Mouse (Mus musculus) embryonic facial prominence, embryonic 13.5 days (tissue): ENCODE measurements at regions not wholly inside any gene's neighbourhood (a gene's known extent, or its start where the extent isn't known, plus 50 kb on each side); places are given as distances from the start of the nearest gene placed in this dataset.

Source experiments
- ATAC-seq: fragments of 200-750 bp; cut with Nextera tagmentation; 2 replicates; pipeline ENCODE4 v1.8.0; 2017; ENCODE audit warnings: low read depth; ENCODE audit not compliant: insufficient number of reproducible peaks, insufficient read depth, low FRiP score, low TSS enrichment
- H3K27ac ChIP-seq: fragments of 300-500 bp; sonication (generic); 2 replicates; pipeline ENCODE4 v1.5.1; 2015; ENCODE audit warnings: moderate library complexity, mild to moderate bottlenecking, inconsistent platforms
- H3K27me3 ChIP-seq: fragments of 300-500 bp; sonication (generic); 2 replicates; pipeline ENCODE4 v1.6.1; 2015; ENCODE audit warnings: mild to moderate bottlenecking, inconsistent platforms
- H3K36me3 ChIP-seq: fragments of 300-500 bp; sonication (generic); 2 replicates; pipeline ENCODE4 v1.6.1; 2015; ENCODE audit warnings: mild to moderate bottlenecking, inconsistent platforms
- H3K4me1 ChIP-seq: fragments of 300-500 bp; sonication (generic); 2 replicates; pipeline ENCODE4 v1.6.1; 2015; ENCODE audit warnings: inconsistent platforms
- H3K4me2 ChIP-seq: fragments of 300-500 bp; sonication (generic); 2 replicates; pipeline ENCODE4 v1.6.1; 2015; ENCODE audit warnings: moderate library complexity, mild to moderate bottlenecking, inconsistent platforms
- H3K4me3 ChIP-seq: fragments of 300-500 bp; sonication (generic); 2 replicates; pipeline ENCODE4 v1.5.1; 2015; ENCODE audit warnings: mild to moderate bottlenecking, inconsistent platforms
- H3K9ac ChIP-seq: fragments of 300-500 bp; sonication (generic); 2 replicates; pipeline ENCODE4 v1.6.1; 2015; ENCODE audit warnings: mild to moderate bottlenecking, inconsistent platforms
- H3K9me3 ChIP-seq: fragments of 300-500 bp; sonication (generic); 2 replicates; pipeline ENCODE4 v1.6.1; 2016; ENCODE audit warnings: inconsistent platforms
- WGBS: fragments of 180-500 bp; shearing (Covaris S2); methylation state at CpG from one replicate; pipeline ENCODE4 v1.1.7; 2015; ENCODE audit warnings: mixed read lengths; 5-methylcytosine and 5-hydroxymethylcytosine counted together

DNA sequence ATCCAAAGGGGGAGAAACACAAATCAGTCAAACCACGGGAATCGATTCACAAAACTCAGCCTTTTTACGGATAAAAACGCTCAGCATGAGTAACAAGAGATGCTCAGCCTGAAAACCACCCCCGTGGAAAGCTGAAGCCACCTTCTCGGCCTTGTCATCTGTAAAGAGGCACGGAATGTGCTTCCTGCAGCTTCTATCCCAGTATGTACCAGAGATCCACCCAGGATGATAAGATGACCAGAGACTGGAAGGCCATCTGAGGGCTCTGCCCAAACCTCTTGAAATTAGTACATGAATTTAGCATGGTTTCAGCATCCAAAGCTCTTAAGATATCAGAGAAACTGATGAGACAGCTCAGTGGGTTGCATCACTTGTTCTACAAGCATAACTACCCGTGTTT is 149.0 kb upstream of the Mgmt start:
- Histone ChIP-seq H3K9ac (no peak overlapping the region), H3K4me1 (no peaks in the 10 kb centered on the region), H3K4me2 (no peak overlapping the region), H3K4me3 (no peak overlapping the region), H3K27ac (no peak overlapping the region), H3K27me3 (no peaks in the 10 kb centered on the region), H3K9me3 (no peaks in the 10 kb centered on the region), H3K36me3 (no peaks in the 10 kb centered on the region)
- WGBS = 77% methylated on average over 8 of the region's 8 CpGs
- ATAC-seq = no peak

DNA sequence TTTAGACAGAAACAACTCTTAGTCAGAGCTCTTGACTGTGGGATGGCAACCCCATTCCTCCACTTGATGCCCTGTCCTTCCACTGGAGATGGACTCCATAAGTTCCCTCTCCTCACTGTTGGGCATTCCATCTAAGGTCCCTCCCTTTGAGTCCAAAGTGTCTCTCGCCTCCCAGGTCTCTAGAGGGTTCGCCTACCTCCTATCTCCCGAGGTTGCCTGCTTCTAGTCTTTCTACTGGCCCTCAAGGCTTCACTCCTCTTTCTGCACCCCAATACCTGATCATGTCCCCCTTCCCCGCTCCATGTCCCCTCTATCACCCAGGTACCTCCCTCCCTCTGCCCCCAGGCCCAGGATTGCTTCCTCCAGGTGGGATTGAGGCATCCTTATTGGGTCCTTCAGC is 142.9 kb upstream of the Mgmt start:
- H3K36me3 ChIP-seq = no peaks in the 10 kb centered on the region
- no peak overlapping the region for H3K4me3 ChIP-seq
- peaks cover 11% of the 10 kb centered on the region for H3K4me1 ChIP-seq
- no peak for ATAC-seq
- no peaks in the 10 kb centered on the region for H3K9me3 ChIP-seq
- no peak overlapping the region for H3K4me2 ChIP-seq
- H3K9ac ChIP-seq = no peak overlapping the region
- 85% methylated on average over 4 of the region's 4 CpGs for WGBS
- H3K27me3 ChIP-seq = no peaks in the 10 kb centered on the region
- no peak overlapping the region for H3K27ac ChIP-seq

DNA sequence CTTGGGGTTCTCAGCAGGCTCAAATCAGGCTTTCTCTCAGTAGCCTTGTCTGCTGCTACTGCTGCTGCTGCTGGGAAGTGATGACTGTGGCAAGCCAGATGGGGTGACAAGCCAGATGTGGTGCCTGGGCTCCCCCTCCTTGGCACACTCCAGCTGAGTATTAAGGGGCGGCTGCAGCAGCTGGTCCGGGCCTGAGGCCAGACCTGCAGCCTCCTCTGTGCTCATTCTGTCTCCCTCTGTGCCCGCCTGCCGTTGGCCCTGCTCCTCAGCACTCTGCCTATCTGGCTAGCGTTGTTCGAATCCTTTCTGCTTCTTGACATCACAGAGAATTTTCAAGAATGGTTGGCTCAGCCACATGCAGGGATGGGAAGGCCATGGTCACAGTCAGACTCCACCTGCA is 139.6 kb upstream of the Mgmt start:
- Histone ChIP-seq H3K27me3 (no peaks in the 10 kb centered on the region), H3K9me3 (no peaks in the 10 kb centered on the region), H3K4me2 (no peak overlapping the region), H3K4me3 (no peak overlapping the region), H3K27ac (no peak overlapping the region), H3K9ac (no peak overlapping the region), H3K36me3 (no peaks in the 10 kb centered on the region), H3K4me1 (peaks cover 17% of the 10 kb centered on the region)
- no peak for ATAC-seq
- 63% methylated on average over 6 of the region's 6 CpGs for WGBS

DNA sequence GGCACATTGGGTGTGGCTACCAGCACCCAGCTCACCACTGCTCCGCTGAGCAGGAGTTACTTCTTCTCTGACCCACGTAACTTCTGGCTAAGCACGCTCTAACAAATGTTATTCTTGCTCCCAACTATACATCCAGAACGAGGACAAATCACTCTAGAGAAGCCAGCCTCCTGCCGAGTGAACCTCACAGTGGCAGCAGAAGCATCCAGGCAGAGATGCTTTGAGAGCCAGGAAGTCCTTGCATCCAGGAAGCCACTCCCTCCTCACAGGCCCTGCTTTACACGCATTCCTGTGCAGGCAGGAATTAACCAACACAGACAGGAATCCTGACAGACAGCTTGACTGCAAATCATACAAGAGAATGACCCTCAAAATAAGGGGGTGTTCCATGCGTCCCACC is 129.4 kb upstream of the Mgmt start:
- no peak for ATAC-seq
- H3K4me2 ChIP-seq = peak overlapping the region; percentile 16; the same call in 1 of the 2 replicates
- H3K4me1 ChIP-seq = peaks cover 21% of the 10 kb centered on the region
- 39% methylated on average over 7 of the region's 7 CpGs for WGBS
- no peak overlapping the region for H3K4me3 ChIP-seq
- H3K9me3 ChIP-seq = no peaks in the 10 kb centered on the region
- no peak overlapping the region for H3K27ac ChIP-seq
- no peak overlapping the region for H3K9ac ChIP-seq
- no peaks in the 10 kb centered on the region for H3K36me3 ChIP-seq
- no peaks in the 10 kb centered on the region for H3K27me3 ChIP-seq

DNA sequence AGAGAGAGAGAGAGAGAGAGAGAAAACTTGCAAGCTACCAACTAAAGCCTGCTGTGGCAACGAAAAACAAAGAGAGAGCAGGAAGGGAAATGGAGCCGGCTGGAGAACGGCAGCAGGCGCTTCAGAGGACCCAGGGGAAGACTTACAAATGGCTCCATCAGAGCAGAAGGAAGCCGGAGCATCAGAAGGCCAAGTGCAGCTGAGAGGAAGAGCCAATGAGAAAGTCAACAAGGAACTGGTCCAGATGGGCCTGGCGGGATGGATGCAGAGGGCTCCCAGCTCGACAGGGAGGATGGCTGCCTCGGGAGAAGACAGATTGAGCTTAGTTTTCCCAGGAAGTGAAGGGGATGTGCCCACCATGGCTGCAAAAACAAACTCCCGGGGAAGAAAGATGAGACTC is 127.2 kb upstream of the Mgmt start:
- H3K36me3 ChIP-seq = no peaks in the 10 kb centered on the region
- no peak overlapping the region for H3K9ac ChIP-seq
- H3K4me1 ChIP-seq = peaks cover 21% of the 10 kb centered on the region
- ATAC-seq = no peak
- no peaks in the 10 kb centered on the region for H3K9me3 ChIP-seq
- H3K27me3 ChIP-seq = no peaks in the 10 kb centered on the region
- H3K4me3 ChIP-seq = no peak overlapping the region
- no peak overlapping the region for H3K27ac ChIP-seq
- no peak overlapping the region for H3K4me2 ChIP-seq
- 60% methylated on average over 9 of the region's 9 CpGs for WGBS

DNA sequence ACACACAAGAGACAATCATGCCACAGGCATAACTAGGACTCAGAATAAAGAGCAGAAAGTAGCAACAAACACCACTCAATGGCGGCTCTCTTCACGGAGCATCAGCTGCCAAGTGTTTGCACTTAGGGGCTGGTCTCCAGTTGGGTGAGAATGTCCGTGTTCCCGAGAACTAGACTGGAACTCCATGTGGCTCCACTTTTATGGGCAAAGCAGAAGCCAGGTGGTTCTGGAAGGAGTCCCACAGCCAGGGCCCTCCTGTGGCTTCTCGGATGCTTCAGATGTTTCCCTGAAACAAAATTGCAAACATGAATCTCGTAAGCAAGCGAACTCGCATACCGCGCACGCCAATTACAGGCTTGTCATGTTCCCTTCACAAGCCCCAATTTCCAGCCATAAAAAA is 113.7 kb upstream of the Mgmt start:
- peak overlapping the region; percentile 22 for H3K4me2 ChIP-seq
- 44% methylated on average over 11 of the region's 11 CpGs for WGBS

DNA sequence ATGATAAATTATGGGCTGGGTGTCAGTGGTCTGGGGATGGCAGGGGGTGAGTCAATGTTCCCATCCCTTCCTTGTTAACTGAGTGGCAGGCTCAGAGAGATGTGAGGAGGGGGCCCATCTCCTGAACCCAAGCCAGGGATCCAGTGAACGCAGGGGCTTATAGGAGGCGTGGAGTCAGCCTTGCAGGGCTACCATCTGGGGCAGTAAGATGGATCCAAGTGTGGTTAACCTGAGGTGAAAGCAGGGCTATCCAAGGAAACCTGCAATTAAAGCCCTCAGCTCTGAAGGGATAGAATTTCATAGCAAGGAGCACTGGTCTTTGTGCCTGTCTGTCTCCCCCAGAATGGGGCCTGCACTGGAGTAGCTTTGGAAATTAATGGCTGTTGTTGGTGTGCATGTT is 103.3 kb upstream of the Mgmt start:
- Histone ChIP-seq H3K4me1 (peaks cover 22% of the 10 kb centered on the region), H3K9me3 (no peaks in the 10 kb centered on the region), H3K27ac (0 out of 2 replicates have a peak overlapping the region, but pooled peaks have one; percentile 11), H3K27me3 (no peaks in the 10 kb centered on the region), H3K9ac (no peak overlapping the region), H3K4me3 (no peak overlapping the region), H3K36me3 (no peaks in the 10 kb centered on the region), H3K4me2 (no peak overlapping the region)
- WGBS = 35% methylated on average over 2 of the region's 2 CpGs
- no peak for ATAC-seq

More for the DNA sequence above, 113.7 kb upstream of the Mgmt start:
- ATAC-seq = no peak
- H3K36me3 ChIP-seq = no peaks in the 10 kb centered on the region
- no peak overlapping the region for H3K4me3 ChIP-seq
- no peak overlapping the region for H3K9ac ChIP-seq
- 0 out of 2 replicates have a peak, but pooled peaks cover 6% of the 10 kb centered on the region for H3K27me3 ChIP-seq
- no peak overlapping the region; the same call in 1 of the 2 replicates for H3K27ac ChIP-seq
- no peaks in the 10 kb centered on the region for H3K9me3 ChIP-seq
- peaks cover 14% of the 10 kb centered on the region for H3K4me1 ChIP-seq

DNA sequence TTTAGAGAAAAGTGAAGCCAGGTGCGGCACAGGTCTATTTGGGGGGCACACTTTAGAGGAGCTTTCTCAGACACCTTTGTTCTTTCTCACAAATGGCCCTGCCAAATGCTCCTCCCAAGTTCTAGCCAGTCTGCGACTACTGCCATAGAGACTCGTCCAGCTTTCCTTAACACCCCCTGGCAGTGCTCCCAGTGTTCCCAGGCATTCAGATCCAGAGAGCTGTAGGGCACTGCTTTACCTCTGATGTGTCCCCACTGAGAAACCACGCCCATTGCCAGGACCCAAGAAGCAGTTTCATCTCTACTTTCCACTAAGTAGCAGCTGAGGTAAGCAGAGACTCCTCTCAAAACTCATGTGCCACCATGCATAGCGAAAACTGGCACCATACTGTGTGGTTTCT is 102.3 kb upstream of the Mgmt start:
- Histone ChIP-seq H3K4me2 (no peak overlapping the region), H3K27me3 (no peaks in the 10 kb centered on the region), H3K4me1 (peaks cover 22% of the 10 kb centered on the region), H3K27ac (no peak overlapping the region), H3K9ac (no peak overlapping the region), H3K9me3 (no peaks in the 10 kb centered on the region), H3K4me3 (no peak overlapping the region), H3K36me3 (no peaks in the 10 kb centered on the region)
- ATAC-seq = no peak
- WGBS = 76% methylated on average over 5 of the region's 5 CpGs

DNA sequence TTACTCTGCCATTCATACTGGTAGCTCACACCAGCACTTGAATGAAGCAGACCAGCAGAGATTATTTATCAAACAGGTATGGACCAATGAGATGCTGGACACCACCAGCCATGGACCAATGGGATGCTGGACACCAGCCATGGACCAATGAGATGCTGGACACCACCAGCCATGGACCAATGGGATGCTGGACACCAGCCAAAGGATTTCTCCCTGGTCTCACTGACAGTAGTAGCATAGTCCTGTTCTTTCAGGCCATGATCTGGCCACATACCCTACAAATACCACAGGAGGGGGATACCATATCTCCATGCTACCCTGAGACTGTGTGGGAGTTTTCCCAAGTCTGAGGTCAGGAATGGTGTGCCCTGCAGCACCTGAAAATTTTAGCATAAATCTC is 98.0 kb upstream of the Mgmt start:
- Histone ChIP-seq H3K27ac (no peak overlapping the region), H3K4me1 (peaks cover 23% of the 10 kb centered on the region), H3K9me3 (no peaks in the 10 kb centered on the region), H3K9ac (no peak overlapping the region), H3K36me3 (no peaks in the 10 kb centered on the region), H3K4me2 (no peak overlapping the region), H3K27me3 (no peaks in the 10 kb centered on the region), H3K4me3 (no peak overlapping the region)
- ATAC-seq = no peak

DNA sequence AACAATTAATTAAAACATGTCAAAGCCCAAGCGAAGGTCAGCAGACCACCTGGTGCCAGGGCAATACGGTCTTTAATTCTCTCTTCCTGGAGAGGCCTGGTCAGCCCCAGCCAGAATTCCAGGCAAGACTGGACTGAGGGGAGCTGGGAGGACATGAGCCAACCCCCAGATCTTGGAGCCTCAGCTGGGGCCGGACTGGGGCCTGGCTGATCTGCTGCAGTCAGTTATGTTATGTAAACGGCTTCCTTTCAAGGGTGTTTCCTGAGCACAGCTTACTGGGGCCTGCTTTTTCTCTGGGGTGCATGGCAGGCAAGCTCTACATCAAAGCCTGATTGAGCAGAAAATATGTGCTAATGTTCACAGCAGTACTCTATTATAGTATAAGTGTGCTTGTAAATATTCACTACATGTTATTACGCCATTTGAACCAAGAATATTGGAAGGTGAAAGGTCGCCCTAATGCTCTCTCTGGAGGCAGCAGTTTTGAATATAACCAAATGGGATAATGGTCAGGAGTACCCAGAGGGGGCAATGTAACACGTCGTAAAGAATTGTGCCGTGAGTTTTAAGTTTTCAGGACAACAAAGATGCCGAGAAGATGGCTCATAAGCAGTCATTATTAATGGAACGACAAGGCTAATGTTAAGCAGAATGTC is 96.5 kb upstream of the Mgmt start:
- 40% methylated on average over 11 of the region's 11 CpGs for WGBS
- no peak overlapping the region for H3K27ac ChIP-seq
- no peak for ATAC-seq

DNA sequence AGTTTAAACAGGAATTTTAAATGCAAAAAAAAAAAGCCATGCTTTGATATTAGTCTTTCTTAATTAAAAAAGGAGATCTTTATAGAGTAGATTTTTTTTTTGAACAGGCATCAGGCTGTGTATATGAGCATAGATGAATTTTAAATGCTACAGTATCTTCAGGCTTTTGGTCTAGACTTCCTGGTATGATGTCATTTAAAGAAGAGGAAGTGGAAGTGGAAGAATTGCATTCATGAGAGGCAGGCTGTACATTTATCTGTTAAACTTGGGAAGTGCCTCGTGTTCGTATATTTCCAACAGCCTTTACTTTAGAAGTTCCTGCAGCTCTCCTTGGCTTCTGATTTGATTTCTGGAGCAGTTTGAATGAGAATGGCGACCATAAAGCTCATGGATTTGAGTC is 95.8 kb upstream of the Mgmt start:
- Histone ChIP-seq H3K9ac (no peak overlapping the region), H3K27ac (no peak overlapping the region), H3K36me3 (no peaks in the 10 kb centered on the region), H3K9me3 (no peaks in the 10 kb centered on the region), H3K4me1 (peaks cover 10% of the 10 kb centered on the region), H3K4me3 (no peak overlapping the region), H3K4me2 (no peak overlapping the region), H3K27me3 (no peaks in the 10 kb centered on the region)
- ATAC-seq = no peak
- 88% methylated on average over 3 of the region's 3 CpGs for WGBS

More for the DNA sequence above, 96.5 kb upstream of the Mgmt start:
- no peak overlapping the region for H3K9ac ChIP-seq
- H3K4me3 ChIP-seq = no peak overlapping the region
- no peaks in the 10 kb centered on the region for H3K9me3 ChIP-seq
- no peaks in the 10 kb centered on the region for H3K27me3 ChIP-seq
- H3K4me2 ChIP-seq = no peak overlapping the region
- no peaks in the 10 kb centered on the region for H3K36me3 ChIP-seq
- H3K4me1 ChIP-seq = peaks cover 12% of the 10 kb centered on the region

DNA sequence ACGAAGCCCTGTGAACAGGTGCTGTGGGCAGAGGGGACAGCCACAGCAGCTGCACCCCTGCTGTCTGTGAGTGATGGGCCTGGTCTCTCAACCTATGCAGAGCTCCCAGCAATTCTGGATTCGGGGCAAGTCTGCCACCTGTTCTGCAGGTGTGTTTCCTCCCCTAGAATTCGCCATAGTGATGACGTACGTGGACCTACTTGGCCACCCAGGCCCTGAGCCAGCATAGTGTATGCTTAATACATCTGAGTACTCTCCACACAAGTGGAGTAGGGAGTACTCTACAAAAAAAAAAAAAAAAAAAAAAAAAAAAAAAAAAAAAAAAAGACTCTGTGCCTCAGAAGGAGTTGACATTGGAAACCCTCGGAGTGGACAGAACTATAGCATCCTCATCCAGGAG is 87.3 kb upstream of the Mgmt start:
- no peak overlapping the region for H3K4me3 ChIP-seq
- H3K4me1 ChIP-seq = no peaks in the 10 kb centered on the region
- H3K9me3 ChIP-seq = no peaks in the 10 kb centered on the region
- H3K27me3 ChIP-seq = peaks cover 9% of the 10 kb centered on the region; the same call in 1 of the 2 replicates
- no peak overlapping the region for H3K27ac ChIP-seq
- ATAC-seq = no peak
- 88% methylated on average over 6 of the region's 6 CpGs for WGBS
- H3K36me3 ChIP-seq = no peaks in the 10 kb centered on the region
- no peak overlapping the region for H3K4me2 ChIP-seq
- no peak overlapping the region for H3K9ac ChIP-seq
